Mouse (Mus musculus) kidney, postnatal 0 days (tissue): ENCODE data around the gene Grip2. TPM values are rescaled to one million over a fixed set of nuclear protein-coding genes. Genes with fewer than 3 reads are reported as not detected.

Experiments used
- ATAC-seq: fragments of 200-750 bp; cut with Nextera tagmentation; replicated peaks from 2 replicates; pipeline ENCODE4 v1.8.0; 2017; ENCODE audit warnings: low read depth, moderate number of reproducible peaks, moderate TSS enrichment, moderate library complexity; ENCODE audit not compliant: low FRiP score
- DNase-seq: peaks from one replicate; pipeline ENCODE4 v3.0.0-alpha.2; 2016; ENCODE audit warnings: low spot score
- H3K27ac ChIP-seq: fragments of 300-500 bp; sonication (generic); 2 replicates; pipeline ENCODE4 v1.5.1; 2014; ENCODE audit warnings: mild to moderate bottlenecking
- H3K27me3 ChIP-seq: fragments of 300-500 bp; sonication (generic); 2 replicates; pipeline ENCODE4 v1.6.1; 2014; ENCODE audit warnings: low read length, mixed read lengths; ENCODE audit not compliant: insufficient read depth
- H3K36me3 ChIP-seq: fragments of 300-500 bp; sonication (generic); 2 replicates; pipeline ENCODE4 v1.6.1; 2014; ENCODE audit warnings: low read length, mixed read lengths; ENCODE audit not compliant: insufficient read depth
- H3K4me1 ChIP-seq: fragments of 300-500 bp; sonication (generic); replicated peaks from 2 replicates; pipeline ENCODE4 v1.6.1; 2014; ENCODE audit warnings: antibody characterized with exemption, low read length, mixed read lengths; ENCODE audit not compliant: insufficient read depth
- H3K4me2 ChIP-seq: fragments of 300-500 bp; sonication (generic); 2 replicates; pipeline ENCODE4 v1.6.1; 2014; ENCODE audit warnings: mild to moderate bottlenecking, low read length, moderate library complexity, mixed read lengths
- H3K4me3 ChIP-seq: fragments of 300-500 bp; sonication (generic); replicated peaks from 2 replicates; pipeline ENCODE4 v1.5.1; 2014; ENCODE audit warnings: low read depth, low read length
- H3K9ac ChIP-seq: fragments of 300-500 bp; sonication (generic); 2 replicates; pipeline ENCODE4 v1.6.1; 2014; ENCODE audit warnings: low read depth, low read length
- H3K9me3 ChIP-seq: fragments of 300-500 bp; sonication (generic); replicated peaks from 2 replicates; pipeline ENCODE4 v1.6.1; 2016; ENCODE audit warnings: low read length, inconsistent platforms, mixed read lengths
- CTCF ChIP-seq: IDR thresholded peaks from 2 replicates; pipeline ENCODE4 v1.5.1; 2016; ENCODE audit warnings: antibody characterized with exemption, low read depth, mild to moderate bottlenecking, moderate library complexity
- WGBS: fragments of 180-500 bp; shearing (Covaris S2); extraction: QIAGEN DNeasy Blood & Tissue Kit; methylation state at CpG from one replicate; pipeline ENCODE4 v1.1.7; 2014; 5-methylcytosine and 5-hydroxymethylcytosine counted together
- polyA plus RNA-seq: library from polyadenylated mRNA; unstranded; fragments of >200 nt; fragmentation: Nextera tagmentation; extraction: Ambion mirVana; gene quantifications from 2 replicates; pipeline ENCODE4 v1.2.1, GENCODE M21; 2015

Grip2 gene
- polyA plus RNA-seq, 1 experiment from 2014 or later = 0.72 TPM

- no peak for DNase-seq
- Histone ChIP-seq H3K27ac (no peak overlapping the region), H3K4me3 (no peak overlapping the region), H3K9ac (no peak overlapping the region), H3K9me3 (no peaks in the 10 kb centered on the region), H3K27me3 (no peaks in the 10 kb centered on the region), H3K4me1 (no peaks in the 10 kb centered on the region), H3K36me3 (no peaks in the 10 kb centered on the region), H3K4me2 (no peak overlapping the region)
- ATAC-seq = no peak
- 62% methylated on average over 12 of the region's 12 CpGs for WGBS
- no peak for TF ChIP-seq CTCF
These were observed 28.6 kb downstream of the Grip2 start for GRCm38 (mm10) chr6:91798496-91798895.

- Histone ChIP-seq H3K4me2 (no peak overlapping the region), H3K4me1 (no peaks in the 10 kb centered on the region), H3K27me3 (no peaks in the 10 kb centered on the region), H3K9ac (no peak overlapping the region), H3K9me3 (no peaks in the 10 kb centered on the region), H3K4me3 (no peak overlapping the region), H3K27ac (no peak overlapping the region), H3K36me3 (no peaks in the 10 kb centered on the region)
- TF ChIP-seq CTCF = no peak
- no peak for ATAC-seq
- DNase-seq = no peak
- 92% methylated on average over 4 of the region's 4 CpGs for WGBS
These were observed 30.3 kb downstream of the Grip2 start for GRCm38 (mm10) chr6:91796736-91797135.

DNA sequence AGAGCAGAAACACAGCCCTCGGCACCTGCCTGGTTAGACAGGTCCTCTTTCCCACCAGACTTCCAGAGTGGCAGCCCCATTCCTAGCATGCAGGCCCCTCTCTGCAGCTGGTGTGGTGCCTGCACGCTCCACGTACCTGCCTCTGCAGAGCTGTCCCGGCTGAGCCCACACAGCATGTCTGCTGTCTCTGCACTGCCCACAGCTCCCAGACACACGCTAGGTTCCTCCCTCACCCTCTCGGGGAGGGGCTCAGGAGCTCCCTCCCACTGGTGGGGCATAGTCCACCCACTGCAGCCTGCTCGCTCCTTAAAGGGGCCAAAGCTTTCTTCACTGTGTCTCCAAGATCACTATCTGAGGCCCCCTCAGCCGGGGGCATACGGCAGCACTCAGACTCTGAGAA is 31.0 kb downstream of the Grip2 start:
- no peak overlapping the region for H3K27ac ChIP-seq
- H3K4me3 ChIP-seq = no peak overlapping the region
- no peak for TF ChIP-seq CTCF
- H3K36me3 ChIP-seq = no peaks in the 10 kb centered on the region
- H3K4me2 ChIP-seq = 0 out of 2 replicates have a peak overlapping the region, but pooled peaks have one; percentile 23
- no peaks in the 10 kb centered on the region for H3K9me3 ChIP-seq
- H3K9ac ChIP-seq = no peak overlapping the region
- DNase-seq = no peak
- no peaks in the 10 kb centered on the region for H3K4me1 ChIP-seq
- H3K27me3 ChIP-seq = no peaks in the 10 kb centered on the region
- WGBS = 37% methylated on average over 9 of the region's 9 CpGs
- peak; percentile 73 for ATAC-seq

GRCm38 (mm10) chr6:91795640-91796039 is 31.4 kb downstream of the Grip2 start:
- no peak overlapping the region for H3K9ac ChIP-seq
- DNase-seq = no peak
- WGBS = 53% methylated on average over 3 of the region's 3 CpGs
- H3K4me2 ChIP-seq = 0 out of 2 replicates have a peak overlapping the region, but pooled peaks have one; percentile 23
- H3K27me3 ChIP-seq = no peaks in the 10 kb centered on the region
- no peaks in the 10 kb centered on the region for H3K36me3 ChIP-seq
- no peak overlapping the region for H3K27ac ChIP-seq
- no peaks in the 10 kb centered on the region for H3K9me3 ChIP-seq
- H3K4me1 ChIP-seq = no peaks in the 10 kb centered on the region
- ATAC-seq = no peak
- H3K4me3 ChIP-seq = no peak overlapping the region
- TF ChIP-seq CTCF = no peak

GRCm38 (mm10) chr6:91788311-91788798 is 38.7 kb downstream of the Grip2 start:
- H3K4me1 ChIP-seq = no peaks in the 10 kb centered on the region
- H3K4me3 ChIP-seq = no peak overlapping the region
- H3K4me2 ChIP-seq = no peak overlapping the region
- ATAC-seq (no peak), DNase-seq (no peak)
- H3K9me3 ChIP-seq = no peaks in the 10 kb centered on the region
- no peak for TF ChIP-seq CTCF
- H3K36me3 ChIP-seq = no peaks in the 10 kb centered on the region
- H3K27ac ChIP-seq = no peak overlapping the region
- WGBS = 83% methylated on average over 9 of the region's 9 CpGs
- H3K9ac ChIP-seq = 0 out of 2 replicates have a peak overlapping the region, but pooled peaks have one; percentile 31
- H3K27me3 ChIP-seq = no peaks in the 10 kb centered on the region

GRCm38 (mm10) chr6:91785018-91785417 is 42.0 kb downstream of the Grip2 start:
- no peak for DNase-seq

DNA sequence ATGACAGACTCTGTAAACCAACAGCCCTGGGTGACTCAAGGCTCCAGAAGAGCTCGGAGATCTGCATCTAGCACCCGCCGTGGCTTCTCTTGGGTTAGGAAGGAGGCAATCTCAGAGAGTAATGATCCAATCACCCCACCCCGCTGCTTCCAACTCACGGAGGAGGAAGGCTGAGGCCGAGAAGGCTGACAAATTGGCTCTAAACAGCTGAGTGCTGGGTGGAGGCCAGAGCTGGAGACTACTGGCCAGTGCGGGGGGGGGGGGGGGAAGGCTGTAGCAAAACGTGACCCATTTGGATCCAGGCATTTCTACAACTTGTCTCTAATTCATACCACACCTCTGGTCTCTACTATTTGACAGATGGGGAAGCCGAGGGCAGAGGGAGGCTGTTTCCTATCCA is 47.8 kb downstream of the Grip2 start:
- Histone ChIP-seq H3K9ac (no peak overlapping the region), H3K27me3 (no peaks in the 10 kb centered on the region), H3K4me1 (no peaks in the 10 kb centered on the region), H3K27ac (no peak overlapping the region), H3K4me3 (no peak overlapping the region), H3K9me3 (no peaks in the 10 kb centered on the region), H3K36me3 (no peaks in the 10 kb centered on the region), H3K4me2 (no peak overlapping the region)
- ATAC-seq (no peak), DNase-seq (no peak)
- no peak for TF ChIP-seq CTCF
- 40% methylated on average over 8 of the region's 9 CpGs for WGBS

More at GRCm38 (mm10) chr6:91785018-91785417, 42.0 kb downstream of the Grip2 start:
- H3K4me1 ChIP-seq = no peaks in the 10 kb centered on the region
- no peak overlapping the region for H3K27ac ChIP-seq
- TF ChIP-seq CTCF = no peak
- no peak for ATAC-seq
- H3K36me3 ChIP-seq = no peaks in the 10 kb centered on the region
- no peak overlapping the region for H3K9ac ChIP-seq
- no peak overlapping the region for H3K4me2 ChIP-seq
- H3K9me3 ChIP-seq = no peaks in the 10 kb centered on the region
- no peak overlapping the region for H3K4me3 ChIP-seq
- H3K27me3 ChIP-seq = no peaks in the 10 kb centered on the region
- WGBS = 77% methylated on average over 3 of the region's 3 CpGs
